Mouse (Mus musculus) C3H10T1/2 (cell line): ENCODE measurements around the gene Ms4a18. TPM values are rescaled to one million over a fixed set of nuclear protein-coding genes. Genes with fewer than 3 reads are reported as not detected.

Source experiments
- polyA plus RNA-seq, 2 experiments: library from polyadenylated mRNA; unstranded; fragments of >200 nt; fragmentation: generic; extraction: Trizol; gene quantifications; one replicate each; pipeline ENCODE4 v1.2.1; 2012; ENCODE audit warnings: missing spikeins in 2 of 2

The Ms4a18 gene
- not detected for polyA plus RNA-seq

DNA sequence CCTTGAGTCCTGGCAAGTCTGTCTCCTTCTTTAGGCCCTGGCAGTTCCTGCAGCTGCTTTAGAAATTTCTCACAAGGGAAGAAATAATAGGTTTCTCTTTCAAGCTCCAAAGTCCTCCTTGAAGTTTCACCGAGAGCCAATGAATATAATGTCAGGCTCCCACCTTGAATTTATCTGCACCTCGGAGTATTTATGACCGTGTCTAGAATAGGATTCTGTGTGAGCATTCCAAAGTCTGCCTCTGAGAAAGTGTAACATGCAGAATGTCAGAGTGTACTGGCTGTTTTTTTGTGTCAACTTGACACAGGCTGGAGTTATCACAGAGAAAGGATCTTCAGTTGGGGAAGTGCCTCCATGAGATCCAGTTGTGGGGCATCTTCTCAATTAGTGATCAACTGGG, at the start of gene Ms4a18:
TSS of gene Ms4a18 (minus strand) at position 141 of the 400 bp plus-strand sequence.

DNA sequence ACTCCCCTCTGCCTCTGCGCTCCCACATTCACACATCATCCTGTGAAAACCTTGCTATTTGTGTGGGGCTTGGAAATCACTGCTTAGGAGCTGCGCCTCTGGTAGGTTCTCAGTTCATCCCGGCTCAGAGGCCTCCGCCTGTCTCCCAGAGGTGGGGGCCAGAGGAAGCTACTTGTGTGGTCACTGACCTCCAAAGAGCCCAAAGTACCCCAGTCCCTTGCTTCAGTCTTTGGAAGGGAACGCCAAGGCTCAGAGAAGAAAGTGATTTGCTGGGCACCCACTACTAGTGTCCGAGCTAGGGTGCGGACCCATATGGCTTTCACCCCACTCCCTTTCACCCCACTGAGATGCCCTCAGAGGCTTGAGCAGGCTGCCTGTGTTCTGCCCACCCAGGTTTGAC, 24.7 kb downstream of the Ms4a18 start, which contains the start of gene Ms4a15:
TSS of gene Ms4a15 (minus strand) at position 101 of the 400 bp plus-strand sequence.

DNA sequence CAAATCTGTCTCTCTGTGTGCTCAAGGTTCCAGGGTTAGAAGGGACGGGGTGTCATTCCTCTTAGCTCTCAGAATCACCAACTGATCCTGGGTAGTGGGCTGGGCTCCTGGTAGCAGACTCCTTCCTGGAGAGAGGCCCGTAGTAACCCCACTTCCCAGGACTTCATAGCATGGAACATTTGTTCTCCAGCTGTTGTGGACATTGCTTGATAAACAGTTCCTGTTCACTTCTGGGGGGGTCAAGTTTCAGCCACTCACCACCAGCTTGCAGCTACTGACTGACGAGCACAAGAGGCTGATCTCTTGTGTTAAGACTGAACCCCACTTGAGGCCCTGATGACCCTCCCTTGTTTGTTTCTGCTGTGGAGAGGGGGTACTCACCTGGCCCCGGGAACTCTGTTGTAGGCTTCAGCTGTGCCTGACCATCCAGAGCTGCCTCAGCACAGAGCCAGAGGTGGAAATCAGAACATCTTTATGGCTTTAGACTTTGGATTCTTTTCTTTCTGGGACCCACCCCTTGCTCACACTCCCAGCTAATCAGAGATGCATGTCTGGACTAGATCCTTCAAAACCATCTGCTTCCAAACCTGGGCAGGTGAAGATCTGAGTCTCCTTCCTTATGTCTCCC, 43.5 kb downstream of the Ms4a18 start, which contains the start of gene Ms4a10:
TSS of gene Ms4a10 (minus strand) at position 433 of the 628 bp plus-strand sequence.

DNA sequence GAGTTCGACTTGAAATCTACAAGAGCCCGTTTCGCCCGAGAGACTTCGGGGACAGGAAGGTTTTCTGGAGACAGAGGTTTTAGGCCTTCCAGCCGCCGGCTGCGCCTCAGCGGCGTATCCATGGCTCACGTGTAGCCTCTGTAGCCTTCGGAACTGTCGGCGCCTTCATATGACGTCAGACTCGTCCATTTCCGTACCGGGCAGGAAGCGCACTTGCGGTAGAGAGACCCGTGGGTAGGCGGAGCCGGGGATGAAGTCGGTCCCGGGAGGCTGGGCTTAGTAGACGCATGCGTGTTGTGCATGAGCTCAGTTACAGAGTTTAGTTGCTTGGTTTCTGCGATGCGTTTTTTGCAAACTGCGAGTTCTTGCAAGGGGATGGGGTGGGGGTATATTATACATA, 68.7 kb downstream of the Ms4a18 start, which contains the start of gene Ccdc86:
TSS of gene Ccdc86 (minus strand) at position 155 of the 400 bp plus-strand sequence.

Other genes with a start within 250 kb of the Ms4a18 start
- not detected for gene Cd6, start 188.0 kb downstream of the Ms4a18 start, polyA plus RNA-seq
- gene Slc15a3, start 178.3 kb downstream of the Ms4a18 start, polyA plus RNA-seq, result under 1 TPM; 0.14 to 0.30 TPM
- gene Tmem132a, start 148.1 kb downstream of the Ms4a18 start, polyA plus RNA-seq, result 10 to 100 TPM; 29.2 to 92.3 TPM
- gene Tmem109, start 136.0 kb downstream of the Ms4a18 start, polyA plus RNA-seq, result 100 to 1,000 TPM in 1 of 2 experiments, 10 to 100 TPM in 1; 86.0 to 103 TPM
- gene Prpf19, start 122.8 kb downstream of the Ms4a18 start, polyA plus RNA-seq, result 100 to 1,000 TPM; 204 to 245 TPM
- under 1 TPM in 1 of 2 experiments, not detected in 1; 0.17 TPM for gene Zp1, start 97.4 kb downstream of the Ms4a18 start, polyA plus RNA-seq
- gene Ptgdr2, start 80.9 kb downstream of the Ms4a18 start, polyA plus RNA-seq, result under 1 TPM; 0.01 to 0.06 TPM
- gene Ccdc86, start 68.8 kb downstream of the Ms4a18 start, polyA plus RNA-seq, result 10 to 100 TPM; 12.0 to 31.9 TPM
- not detected for gene Ms4a10, start 43.4 kb downstream of the Ms4a18 start, polyA plus RNA-seq
- gene Ms4a15, start 24.8 kb downstream of the Ms4a18 start, polyA plus RNA-seq, result not detected
- gene Ms4a8a, start 63.1 kb upstream of the Ms4a18 start, polyA plus RNA-seq, result not detected
- gene 1700017D01Rik, start 112.8 kb upstream of the Ms4a18 start, polyA plus RNA-seq, result not detected
- gene 1700025F22Rik, start 147.3 kb upstream of the Ms4a18 start, polyA plus RNA-seq, result not detected
- gene Ms4a13, start 178.7 kb upstream of the Ms4a18 start, polyA plus RNA-seq, result not detected
- gene Ms4a12, start 214.4 kb upstream of the Ms4a18 start, polyA plus RNA-seq, result not detected
- gene Ms4a1, start 248.2 kb upstream of the Ms4a18 start, polyA plus RNA-seq, result not detected